Mouse (Mus musculus): Measurements from ENCODE around the gene Kidins220. TPM values are rescaled to one million over a fixed set of nuclear protein-coding genes. Genes with fewer than 3 reads are reported as not detected.

Gene Kidins220
- total and polyA plus RNA-seq, 2 experiments, result 21.8 to 26.6 TPM

GRCm38 (mm10) chr12:25074344-25074743, 99.6 kb downstream of the Kidins220 start:
- H3K36me3 ChIP-seq (ENCODE audit: control insufficient read depth, insufficient read depth, low read length), result no peaks in the 10 kb centered on the region
- DNase-seq (ENCODE audit: extremely low read depth, low read depth, low spot score), result no peak
- no peak overlapping the region for H3K9ac ChIP-seq (ENCODE audit: low read depth, low read length)
- H3K27ac ChIP-seq (replicated peaks; ENCODE audit: insufficient read depth, low read depth, low read length), result no peak overlapping the region
- TF ChIP-seq POLR2A (IDR thresholded peaks at IDR 0.05; ENCODE audit: extremely low read depth, insufficient read depth, low read length), result no peak
- TF ChIP-seq CTCF (IDR thresholded peaks at IDR 0.05; ENCODE audit: low read depth, low read length), result no peak
- no peaks in the 10 kb centered on the region for H3K79me2 ChIP-seq (ENCODE audit: control insufficient read depth, insufficient read depth, low read length)
- H3K4me1 ChIP-seq (ENCODE audit: control insufficient read depth, insufficient read depth, low read length), result no peaks in the 10 kb centered on the region
- H3K27me3 ChIP-seq (ENCODE audit: control insufficient read depth, insufficient read depth, low read length), result no peaks in the 10 kb centered on the region
- WGBS, result 78% methylated on average over 3 of the region's 3 CpGs
- no peak overlapping the region for H3K4me3 ChIP-seq (ENCODE audit: insufficient read depth, low read depth, low read length)

GRCm38 (mm10) chr12:25083260-25084178, 108.8 kb downstream of the Kidins220 start:
- Histone ChIP-seq H3K27ac (replicated peaks; ENCODE audit: insufficient read depth, low read depth, low read length) (no peak overlapping the region), H3K79me2 (ENCODE audit: control insufficient read depth, insufficient read depth, low read length) (no peaks in the 10 kb centered on the region), H3K27me3 (ENCODE audit: control insufficient read depth, insufficient read depth, low read length) (no peaks in the 10 kb centered on the region), H3K4me3 (ENCODE audit: insufficient read depth, low read depth, low read length) (no peak overlapping the region), H3K9ac (ENCODE audit: low read depth, low read length) (no peak overlapping the region), H3K4me1 (ENCODE audit: control insufficient read depth, insufficient read depth, low read length) (no peaks in the 10 kb centered on the region; the same call in 1 of the 2 replicates), H3K36me3 (ENCODE audit: control insufficient read depth, insufficient read depth, low read length) (no peaks in the 10 kb centered on the region)
- no peak for TF ChIP-seq POLR2A (IDR thresholded peaks at IDR 0.05; ENCODE audit: extremely low read depth, insufficient read depth, low read length)
- no peak for TF ChIP-seq CTCF (IDR thresholded peaks at IDR 0.05; ENCODE audit: low read depth, low read length)
- no peak for DNase-seq (ENCODE audit: extremely low read depth, low read depth, low spot score)
- WGBS, result 56% methylated on average over 26 of the region's 26 CpGs

- Histone ChIP-seq H3K4me3 (ENCODE audit: insufficient read depth, low read depth, low read length) (no peak overlapping the region), H3K79me2 (ENCODE audit: control insufficient read depth, insufficient read depth, low read length) (no peaks in the 10 kb centered on the region), H3K4me1 (ENCODE audit: control insufficient read depth, insufficient read depth, low read length) (no peaks in the 10 kb centered on the region; the same call in 1 of the 2 replicates), H3K9ac (ENCODE audit: low read depth, low read length) (no peak overlapping the region), H3K27me3 (ENCODE audit: control insufficient read depth, insufficient read depth, low read length) (no peaks in the 10 kb centered on the region), H3K36me3 (ENCODE audit: control insufficient read depth, insufficient read depth, low read length) (no peaks in the 10 kb centered on the region), H3K27ac (replicated peaks; ENCODE audit: insufficient read depth, low read depth, low read length) (no peak overlapping the region)
- no peak for TF ChIP-seq CTCF (IDR thresholded peaks at IDR 0.05; ENCODE audit: low read depth, low read length)
- no peak for TF ChIP-seq POLR2A (IDR thresholded peaks at IDR 0.05; ENCODE audit: extremely low read depth, insufficient read depth, low read length)
- DNase-seq (ENCODE audit: extremely low read depth, low read depth, low spot score), result no peak
- 57% methylated on average over 4 of the region's 4 CpGs for WGBS
Measured at GRCm38 (mm10) chr12:25086966-25087365, 112.2 kb downstream of the Kidins220 start.

- no peak for TF ChIP-seq POLR2A (IDR thresholded peaks at IDR 0.05; ENCODE audit: extremely low read depth, insufficient read depth, low read length)
- no peak for TF ChIP-seq CTCF (IDR thresholded peaks at IDR 0.05; ENCODE audit: low read depth, low read length)
- no peak overlapping the region for H3K4me3 ChIP-seq (ENCODE audit: insufficient read depth, low read depth, low read length)
- H3K9ac ChIP-seq (ENCODE audit: low read depth, low read length), result no peak overlapping the region
- peaks cover 5% of the 10 kb centered on the region; the same call in 1 of the 2 replicates for H3K4me1 ChIP-seq (ENCODE audit: control insufficient read depth, insufficient read depth, low read length)
- DNase-seq (ENCODE audit: extremely low read depth, low read depth, low spot score), result no peak
- no peaks in the 10 kb centered on the region for H3K27me3 ChIP-seq (ENCODE audit: control insufficient read depth, insufficient read depth, low read length)
- H3K36me3 ChIP-seq (ENCODE audit: control insufficient read depth, insufficient read depth, low read length), result peaks cover 4% of the 10 kb centered on the region; the same call in 1 of the 2 replicates
- H3K27ac ChIP-seq (replicated peaks; ENCODE audit: insufficient read depth, low read depth, low read length), result no peak overlapping the region
- H3K79me2 ChIP-seq (ENCODE audit: control insufficient read depth, insufficient read depth, low read length), result no peaks in the 10 kb centered on the region
- 29% methylated on average over 1 of the region's 1 CpGs for WGBS
Measured at GRCm38 (mm10) chr12:25089433-25089832, 114.7 kb downstream of the Kidins220 start.

- H3K9ac ChIP-seq (ENCODE audit: low read depth, low read length), result peak overlapping the region; percentile 56
- H3K4me1 ChIP-seq (ENCODE audit: control insufficient read depth, insufficient read depth, low read length), result peaks cover 5% of the 10 kb centered on the region; the same call in 1 of the 2 replicates
- no peaks in the 10 kb centered on the region for H3K27me3 ChIP-seq (ENCODE audit: control insufficient read depth, insufficient read depth, low read length)
- H3K27ac ChIP-seq (replicated peaks; ENCODE audit: insufficient read depth, low read depth, low read length), result peak overlapping the region; percentile 45
- peak; percentile 99 for TF ChIP-seq CTCF (IDR thresholded peaks at IDR 0.05; ENCODE audit: low read depth, low read length)
- TF ChIP-seq POLR2A (IDR thresholded peaks at IDR 0.05; ENCODE audit: extremely low read depth, insufficient read depth, low read length), result no peak
- H3K4me3 ChIP-seq (ENCODE audit: insufficient read depth, low read depth, low read length), result peak overlapping the region; percentile 34; the same call in 1 of the 2 replicates
- peak; percentile 75 for DNase-seq (ENCODE audit: extremely low read depth, low read depth, low spot score)
- H3K79me2 ChIP-seq (ENCODE audit: control insufficient read depth, insufficient read depth, low read length), result peaks cover 7% of the 10 kb centered on the region; the same call in 1 of the 2 replicates
- H3K36me3 ChIP-seq (ENCODE audit: control insufficient read depth, insufficient read depth, low read length), result peaks cover 4% of the 10 kb centered on the region; the same call in 1 of the 2 replicates
- WGBS, result 9% methylated on average over 25 of the region's 25 CpGs
Measured at GRCm38 (mm10) chr12:25092027-25092704, 117.4 kb downstream of the Kidins220 start.

All from liver, adult 2 months (tissue).